Mouse (Mus musculus) neural tube, embryonic 11.5 days (tissue): ENCODE data around the gene Rps6kl1. TPM values are rescaled to one million over a fixed set of nuclear protein-coding genes. Genes with fewer than 3 reads are reported as not detected.

Source experiments
- ATAC-seq: fragments of 200-750 bp; cut with Nextera tagmentation; 2 replicates; pipeline ENCODE4 v1.8.0; 2017; ENCODE audit warnings: moderate number of reproducible peaks, mild to moderate bottlenecking, moderate TSS enrichment, moderate library complexity; ENCODE audit not compliant: insufficient read depth, low FRiP score, low TSS enrichment
- DNase-seq: peaks from one replicate; pipeline ENCODE4 v3.0.0-alpha.2; 2015; ENCODE audit warnings: low spot score
- H3K27ac ChIP-seq: fragments of 300-500 bp; sonication (generic); 2 replicates; pipeline ENCODE4 v1.5.1; 2014; ENCODE audit warnings: low read depth, mild to moderate bottlenecking, low read length
- H3K27me3 ChIP-seq: fragments of 300-500 bp; sonication (generic); 2 replicates; pipeline ENCODE4 v1.6.1; 2014; ENCODE audit warnings: mild to moderate bottlenecking, low read length, mixed read lengths; ENCODE audit not compliant: control insufficient read depth, insufficient read depth
- H3K36me3 ChIP-seq: fragments of 300-500 bp; sonication (generic); 2 replicates; pipeline ENCODE4 v1.6.1; 2014; ENCODE audit warnings: mild to moderate bottlenecking, low read length, moderate library complexity, mixed read lengths; ENCODE audit not compliant: control insufficient read depth, insufficient read depth
- H3K4me1 ChIP-seq: fragments of 300-500 bp; sonication (generic); 2 replicates; pipeline ENCODE4 v1.6.1; 2014; ENCODE audit warnings: low read length, mixed read lengths; ENCODE audit not compliant: control insufficient read depth, insufficient read depth
- H3K4me2 ChIP-seq: fragments of 300-500 bp; sonication (generic); 2 replicates; pipeline ENCODE4 v1.6.1; 2014; ENCODE audit warnings: low read depth, mild to moderate bottlenecking, moderate library complexity
- H3K4me3 ChIP-seq: fragments of 300-500 bp; sonication (generic); 2 replicates; pipeline ENCODE4 v1.5.1; 2014; ENCODE audit warnings: low read depth, low read length
- H3K9ac ChIP-seq: fragments of 300-500 bp; sonication (generic); 2 replicates; pipeline ENCODE4 v1.6.1; 2014; ENCODE audit warnings: mild to moderate bottlenecking, low read length
- H3K9me3 ChIP-seq: fragments of 300-500 bp; sonication (generic); 2 replicates; pipeline ENCODE4 v1.6.1; 2016; ENCODE audit warnings: low read length; ENCODE audit not compliant: control insufficient read depth
- WGBS: fragments of 180-500 bp; shearing (Covaris S2); extraction: QIAGEN DNeasy Blood & Tissue Kit; methylation state at CpG from one replicate; pipeline ENCODE4 v1.1.7; 2014; 5-methylcytosine and 5-hydroxymethylcytosine counted together
- polyA plus RNA-seq: library from polyadenylated mRNA; unstranded; fragments of >200 nt; fragmentation: Nextera tagmentation; extraction: Ambion mirVana; gene quantifications from 2 replicates; pipeline ENCODE4 v1.2.1, GENCODE M21; 2014

Rps6kl1 gene
- polyA plus RNA-seq, 1 experiment from 2014 or later: 6.7 TPM

GRCm38 (mm10) chr12:85101001-85101400, 50.1 kb downstream of the Rps6kl1 start:
- Histone ChIP-seq H3K9ac (no peak overlapping the region), H3K27me3 (no peaks in the 10 kb centered on the region), H3K4me1 (no peaks in the 10 kb centered on the region), H3K27ac (no peak overlapping the region), H3K4me3 (no peak overlapping the region), H3K4me2 (no peak overlapping the region), H3K36me3 (no peaks in the 10 kb centered on the region), H3K9me3 (no peaks in the 10 kb centered on the region)
- DNase-seq (no peak), ATAC-seq (no peak)
- WGBS: 54% methylated on average over 14 of the region's 14 CpGs

GRCm38 (mm10) chr12:85095859-85096258, 55.2 kb downstream of the Rps6kl1 start:
- no peaks in the 10 kb centered on the region for H3K9me3 ChIP-seq
- H3K27me3 ChIP-seq: no peaks in the 10 kb centered on the region
- ATAC-seq: no peak
- H3K36me3 ChIP-seq: peaks cover 3% of the 10 kb centered on the region; the same call in 1 of the 2 replicates
- no peak overlapping the region for H3K9ac ChIP-seq
- H3K4me1 ChIP-seq: 0 out of 2 replicates have a peak, but pooled peaks cover 3% of the 10 kb centered on the region
- 89% methylated on average over 7 of the region's 7 CpGs for WGBS
- no peak overlapping the region for H3K27ac ChIP-seq
- no peak overlapping the region for H3K4me3 ChIP-seq
- no peak overlapping the region for H3K4me2 ChIP-seq
- DNase-seq: no peak

- no peak overlapping the region for H3K4me3 ChIP-seq
- H3K27ac ChIP-seq: no peak overlapping the region
- ATAC-seq (no peak), DNase-seq (no peak)
- H3K27me3 ChIP-seq: no peaks in the 10 kb centered on the region
- 0 out of 2 replicates have a peak, but pooled peaks cover 3% of the 10 kb centered on the region for H3K4me1 ChIP-seq
- H3K4me2 ChIP-seq: no peak overlapping the region
- no peaks in the 10 kb centered on the region for H3K9me3 ChIP-seq
- WGBS: 84% methylated on average over 11 of the region's 11 CpGs
- H3K9ac ChIP-seq: no peak overlapping the region
- peaks cover 3% of the 10 kb centered on the region; the same call in 1 of the 2 replicates for H3K36me3 ChIP-seq
Observed at GRCm38 (mm10) chr12:85095146-85095545, 55.9 kb downstream of the Rps6kl1 start.

- Histone ChIP-seq H3K4me3 (no peak overlapping the region), H3K9ac (no peak overlapping the region; the same call in 1 of the 2 replicates), H3K27me3 (no peaks in the 10 kb centered on the region), H3K27ac (0 out of 2 replicates have a peak overlapping the region, but pooled peaks have one; percentile 27), H3K9me3 (no peaks in the 10 kb centered on the region), H3K4me2 (no peak overlapping the region), H3K4me1 (0 out of 2 replicates have a peak, but pooled peaks cover 3% of the 10 kb centered on the region), H3K36me3 (peaks cover 3% of the 10 kb centered on the region; the same call in 1 of the 2 replicates)
- no peak for ATAC-seq
- 78% methylated on average over 10 of the region's 10 CpGs for WGBS
- no peak for DNase-seq
Observed at GRCm38 (mm10) chr12:85094706-85095105, 56.4 kb downstream of the Rps6kl1 start.

GRCm38 (mm10) chr12:85094010-85094409, 57.1 kb downstream of the Rps6kl1 start:
- H3K9ac ChIP-seq: no peak overlapping the region
- H3K27ac ChIP-seq: peak overlapping the region; percentile 27; the same call in 1 of the 2 replicates
- 33% methylated on average over 14 of the region's 14 CpGs for WGBS
- H3K27me3 ChIP-seq: no peaks in the 10 kb centered on the region
- H3K4me1 ChIP-seq: 0 out of 2 replicates have a peak, but pooled peaks cover 3% of the 10 kb centered on the region
- peaks cover 3% of the 10 kb centered on the region; the same call in 1 of the 2 replicates for H3K36me3 ChIP-seq
- no peaks in the 10 kb centered on the region for H3K9me3 ChIP-seq
- H3K4me2 ChIP-seq: no peak overlapping the region
- DNase-seq (no peak), ATAC-seq (peak; percentile 35; the same call in 1 of the 2 replicates)
- no peak overlapping the region for H3K4me3 ChIP-seq

- ATAC-seq: no peak
- DNase-seq: peak; percentile 64
- no peak overlapping the region for H3K4me2 ChIP-seq
- H3K9me3 ChIP-seq: no peaks in the 10 kb centered on the region
- H3K4me3 ChIP-seq: no peak overlapping the region
- H3K4me1 ChIP-seq: 0 out of 2 replicates have a peak, but pooled peaks cover 3% of the 10 kb centered on the region
- 8% methylated on average over 3 of the region's 3 CpGs for WGBS
- no peak overlapping the region for H3K27ac ChIP-seq
- no peaks in the 10 kb centered on the region for H3K27me3 ChIP-seq
- H3K9ac ChIP-seq: no peak overlapping the region
- peaks cover 4% of the 10 kb centered on the region; the same call in 1 of the 2 replicates for H3K36me3 ChIP-seq
Observed at GRCm38 (mm10) chr12:85092214-85092613, 58.9 kb downstream of the Rps6kl1 start.

- 87% methylated on average over 3 of the region's 3 CpGs for WGBS
- no peak overlapping the region for H3K4me2 ChIP-seq
- no peak for ATAC-seq
- peaks cover 4% of the 10 kb centered on the region for H3K36me3 ChIP-seq
- no peaks in the 10 kb centered on the region for H3K9me3 ChIP-seq
- no peak overlapping the region for H3K27ac ChIP-seq
- no peak overlapping the region for H3K9ac ChIP-seq
- DNase-seq: no peak
- H3K27me3 ChIP-seq: no peaks in the 10 kb centered on the region
- H3K4me1 ChIP-seq: 0 out of 2 replicates have a peak, but pooled peaks cover 3% of the 10 kb centered on the region
- no peak overlapping the region for H3K4me3 ChIP-seq
Observed at GRCm38 (mm10) chr12:85091190-85091589, 59.9 kb downstream of the Rps6kl1 start.

GRCm38 (mm10) chr12:85087845-85088244, 63.2 kb downstream of the Rps6kl1 start:
- no peak for DNase-seq
- H3K4me1 ChIP-seq: no peaks in the 10 kb centered on the region
- no peak overlapping the region for H3K9ac ChIP-seq
- H3K4me3 ChIP-seq: no peak overlapping the region
- no peak overlapping the region for H3K27ac ChIP-seq
- ATAC-seq: no peak
- no peaks in the 10 kb centered on the region for H3K27me3 ChIP-seq
- WGBS: 69% methylated on average over 12 of the region's 12 CpGs
- H3K9me3 ChIP-seq: no peaks in the 10 kb centered on the region
- peaks cover 2% of the 10 kb centered on the region; the same call in 1 of the 2 replicates for H3K36me3 ChIP-seq
- no peak overlapping the region for H3K4me2 ChIP-seq
